Mouse (Mus musculus): Measurements from ENCODE around the gene Cped1. TPM values are rescaled to one million over a fixed set of nuclear protein-coding genes. Genes with fewer than 3 reads are reported as not detected.

Cped1 gene
- polyA plus RNA-seq, 1 experiment = 1.8 TPM

GRCm38 (mm10) chr6:21989081-21989480, 3.4 kb downstream of the Cped1 start:
- H3K4me3 ChIP-seq (ENCODE audit: control insufficient read depth, low read depth, low read length) = no peak overlapping the region
- TF ChIP-seq POLR2A (IDR thresholded peaks at IDR 0.05; ENCODE audit: control insufficient read depth, low read depth, low read length) = no peak
- no peak for TF ChIP-seq CTCF (IDR thresholded peaks at IDR 0.05; ENCODE audit: control insufficient read depth, insufficient read depth, insufficient replicate concordance, low read depth, low read length)
- H3K36me3 ChIP-seq (ENCODE audit: control insufficient read depth, insufficient read depth, low read length) = no peaks in the 10 kb centered on the region
- H3K4me1 ChIP-seq (ENCODE audit: control insufficient read depth, insufficient read depth, low read length) = peaks cover 17% of the 10 kb centered on the region
- H3K27ac ChIP-seq (ENCODE audit: control insufficient read depth, insufficient read depth, low read depth, low read length) = no peak overlapping the region
- H3K27me3 ChIP-seq (ENCODE audit: control insufficient read depth, insufficient read depth, low read length) = 0 out of 2 replicates have a peak, but pooled peaks cover 2% of the 10 kb centered on the region

- no peaks in the 10 kb centered on the region for H3K36me3 ChIP-seq (ENCODE audit: control insufficient read depth, insufficient read depth, low read length)
- no peak overlapping the region for H3K27ac ChIP-seq (ENCODE audit: control insufficient read depth, insufficient read depth, low read depth, low read length)
- no peak overlapping the region for H3K4me3 ChIP-seq (ENCODE audit: control insufficient read depth, low read depth, low read length)
Measured at GRCm38 (mm10) chr6:21990181-21991135, 4.7 kb downstream of the Cped1 start.

GRCm38 (mm10) chr6:21991151-21991550, 5.4 kb downstream of the Cped1 start:
- Histone ChIP-seq H3K4me3 (ENCODE audit: control insufficient read depth, low read depth, low read length) (no peak overlapping the region), H3K27me3 (ENCODE audit: control insufficient read depth, insufficient read depth, low read length) (0 out of 2 replicates have a peak, but pooled peaks cover 1% of the 10 kb centered on the region), H3K36me3 (ENCODE audit: control insufficient read depth, insufficient read depth, low read length) (no peaks in the 10 kb centered on the region), H3K27ac (ENCODE audit: control insufficient read depth, insufficient read depth, low read depth, low read length) (no peak overlapping the region), H3K4me1 (ENCODE audit: control insufficient read depth, insufficient read depth, low read length) (peaks cover 6% of the 10 kb centered on the region)
- TF ChIP-seq POLR2A (IDR thresholded peaks at IDR 0.05; ENCODE audit: control insufficient read depth, low read depth, low read length) (no peak), CTCF (IDR thresholded peaks at IDR 0.05; ENCODE audit: control insufficient read depth, insufficient read depth, insufficient replicate concordance, low read depth, low read length) (no peak)

More at GRCm38 (mm10) chr6:21990181-21991135, 4.7 kb downstream of the Cped1 start:
- Histone ChIP-seq H3K4me1 (ENCODE audit: control insufficient read depth, insufficient read depth, low read length) (peaks cover 12% of the 10 kb centered on the region), H3K27me3 (ENCODE audit: control insufficient read depth, insufficient read depth, low read length) (0 out of 2 replicates have a peak, but pooled peaks cover 2% of the 10 kb centered on the region)
- no peak for TF ChIP-seq POLR2A (IDR thresholded peaks at IDR 0.05; ENCODE audit: control insufficient read depth, low read depth, low read length)

- no peaks in the 10 kb centered on the region for H3K27me3 ChIP-seq (ENCODE audit: control insufficient read depth, insufficient read depth, low read length)
- no peak overlapping the region for H3K27ac ChIP-seq (ENCODE audit: control insufficient read depth, insufficient read depth, low read depth, low read length)
- TF ChIP-seq POLR2A (IDR thresholded peaks at IDR 0.05; ENCODE audit: control insufficient read depth, low read depth, low read length) = no peak
- TF ChIP-seq CTCF (IDR thresholded peaks at IDR 0.05; ENCODE audit: control insufficient read depth, insufficient read depth, insufficient replicate concordance, low read depth, low read length) = no peak
- no peaks in the 10 kb centered on the region for H3K36me3 ChIP-seq (ENCODE audit: control insufficient read depth, insufficient read depth, low read length)
- H3K4me1 ChIP-seq (ENCODE audit: control insufficient read depth, insufficient read depth, low read length) = no peaks in the 10 kb centered on the region
- H3K4me3 ChIP-seq (ENCODE audit: control insufficient read depth, low read depth, low read length) = no peak overlapping the region
Measured at GRCm38 (mm10) chr6:21993070-21993469, 7.4 kb downstream of the Cped1 start.

- Histone ChIP-seq H3K4me3 (ENCODE audit: control insufficient read depth, low read depth, low read length) (no peak overlapping the region), H3K27me3 (ENCODE audit: control insufficient read depth, insufficient read depth, low read length) (no peaks in the 10 kb centered on the region), H3K36me3 (ENCODE audit: control insufficient read depth, insufficient read depth, low read length) (no peaks in the 10 kb centered on the region), H3K27ac (ENCODE audit: control insufficient read depth, insufficient read depth, low read depth, low read length) (no peak overlapping the region), H3K4me1 (ENCODE audit: control insufficient read depth, insufficient read depth, low read length) (peaks cover 5% of the 10 kb centered on the region)
- TF ChIP-seq POLR2A (IDR thresholded peaks at IDR 0.05; ENCODE audit: control insufficient read depth, low read depth, low read length) (no peak), CTCF (IDR thresholded peaks at IDR 0.05; ENCODE audit: control insufficient read depth, insufficient read depth, insufficient replicate concordance, low read depth, low read length) (no peak)
Measured at GRCm38 (mm10) chr6:21998131-21998530, 12.4 kb downstream of the Cped1 start.

- no peak for TF ChIP-seq CTCF (IDR thresholded peaks at IDR 0.05; ENCODE audit: control insufficient read depth, insufficient read depth, insufficient replicate concordance, low read depth, low read length)
- no peak for TF ChIP-seq POLR2A (IDR thresholded peaks at IDR 0.05; ENCODE audit: control insufficient read depth, low read depth, low read length)
- no peaks in the 10 kb centered on the region for H3K36me3 ChIP-seq (ENCODE audit: control insufficient read depth, insufficient read depth, low read length)
- H3K27ac ChIP-seq (ENCODE audit: control insufficient read depth, insufficient read depth, low read depth, low read length) = peak overlapping the region; percentile 17; the same call in 1 of the 2 replicates
- no peaks in the 10 kb centered on the region for H3K27me3 ChIP-seq (ENCODE audit: control insufficient read depth, insufficient read depth, low read length)
- no peak overlapping the region for H3K4me3 ChIP-seq (ENCODE audit: control insufficient read depth, low read depth, low read length)
- H3K4me1 ChIP-seq (ENCODE audit: control insufficient read depth, insufficient read depth, low read length) = peaks cover 5% of the 10 kb centered on the region
Measured at GRCm38 (mm10) chr6:21999025-21999424, 13.3 kb downstream of the Cped1 start.

- Histone ChIP-seq H3K4me1 (ENCODE audit: control insufficient read depth, insufficient read depth, low read length) (peaks cover 5% of the 10 kb centered on the region), H3K27ac (ENCODE audit: control insufficient read depth, insufficient read depth, low read depth, low read length) (no peak overlapping the region), H3K4me3 (ENCODE audit: control insufficient read depth, low read depth, low read length) (no peak overlapping the region), H3K27me3 (ENCODE audit: control insufficient read depth, insufficient read depth, low read length) (no peaks in the 10 kb centered on the region), H3K36me3 (ENCODE audit: control insufficient read depth, insufficient read depth, low read length) (no peaks in the 10 kb centered on the region)
- TF ChIP-seq CTCF (IDR thresholded peaks at IDR 0.05; ENCODE audit: control insufficient read depth, insufficient read depth, insufficient replicate concordance, low read depth, low read length) = no peak
- TF ChIP-seq POLR2A (IDR thresholded peaks at IDR 0.05; ENCODE audit: control insufficient read depth, low read depth, low read length) = no peak
Measured at GRCm38 (mm10) chr6:22000086-22000485, 14.4 kb downstream of the Cped1 start.
